Mouse (Mus musculus) thymus, postnatal 10 days (tissue): ENCODE measurements around the gene Ttc37.

Source experiments
- DNase-seq, 2 experiments: peaks; one replicate each; pipeline ENCODE4 v3.0.0; 2021; ENCODE audit warnings: low spot score in 2 of 2

The Ttc37 gene

GRCm38 (mm10) chr13:76098493-76099303 is at the start of gene Ttc37, which contains the start of gene Arsk:
TSS of gene Ttc37 (plus strand) at chr13:76098734.
TSS of gene Arsk (minus strand) at chr13:76098660.
- DNase-seq, result peak; percentile 87 to 92

- DNase-seq, result peak in 1 of 2 experiments; percentile 6
These were observed 42.9 kb upstream of the Ttc37 start for GRCm38 (mm10) chr13:76055391-76056232.

GRCm38 (mm10) chr13:76056261-76056724 is 42.2 kb upstream of the Ttc37 start:
- peak; percentile 21 to 52 for DNase-seq

GRCm38 (mm10) chr13:76056896-76057266 is 41.7 kb upstream of the Ttc37 start, which contains the start of gene Gpr150:
TSS of gene Gpr150 (minus strand) at chr13:76056996.
- no peak for DNase-seq

- no peak for DNase-seq
These were observed 41.1 kb upstream of the Ttc37 start for GRCm38 (mm10) chr13:76057267-76058069.

GRCm38 (mm10) chr13:76059591-76059990 is 38.9 kb upstream of the Ttc37 start:
- DNase-seq, result no peak

- no peak for DNase-seq
These were observed 36.4 kb upstream of the Ttc37 start for GRCm38 (mm10) chr13:76062126-76062525.

- no peak for DNase-seq
These were observed 36.0 kb upstream of the Ttc37 start for GRCm38 (mm10) chr13:76062569-76062968.

- no peak for DNase-seq
These were observed 35.0 kb upstream of the Ttc37 start for GRCm38 (mm10) chr13:76063548-76063947.

GRCm38 (mm10) chr13:76064363-76064945 is 34.1 kb upstream of the Ttc37 start:
- no peak for DNase-seq

- DNase-seq, result no peak
These were observed 24.2 kb upstream of the Ttc37 start for GRCm38 (mm10) chr13:76074323-76074722.

- DNase-seq, result peak; percentile 32 to 61
These were observed 430 bp upstream of the Ttc37 start for GRCm38 (mm10) chr13:76098116-76098492.

- no peak for DNase-seq
These were observed 3.5 kb downstream of the Ttc37 start for GRCm38 (mm10) chr13:76101989-76102388.

GRCm38 (mm10) chr13:76109069-76109824 is 10.7 kb downstream of the Ttc37 start:
- DNase-seq, result no peak

- no peak for DNase-seq
These were observed 30.3 kb downstream of the Ttc37 start for GRCm38 (mm10) chr13:76128799-76129198.

- DNase-seq, result no peak
These were observed 33.9 kb downstream of the Ttc37 start for GRCm38 (mm10) chr13:76132415-76132814.

- DNase-seq, result no peak
These were observed 40.3 kb downstream of the Ttc37 start for GRCm38 (mm10) chr13:76138862-76139261.

- DNase-seq, result no peak
These were observed 42.7 kb downstream of the Ttc37 start for GRCm38 (mm10) chr13:76141117-76141808.

- DNase-seq, result no peak
These were observed 51.9 kb downstream of the Ttc37 start for GRCm38 (mm10) chr13:76150483-76150882.

GRCm38 (mm10) chr13:76157099-76157498 is 58.6 kb downstream of the Ttc37 start:
- no peak for DNase-seq
